Mouse (Mus musculus): Measurements from ENCODE around the gene Ppox. TPM values are rescaled to one million over a fixed set of nuclear protein-coding genes. Genes with fewer than 3 reads are reported as not detected.

Ppox gene
- total RNA-seq, 2 experiments from 2014 or later: 8.7 TPM

Other genes with a start within 250 kb of the Ppox start
- 1 to 10 TPM; 2.6 to 4.6 TPM for gene Fcgr3, start 216.3 kb downstream of the Ppox start, total RNA-seq (2021)
- gene Cfap126, start 167.3 kb downstream of the Ppox start, total RNA-seq (2021): under 1 TPM; 0.54 to 0.91 TPM
- gene Sdhc, start 130.6 kb downstream of the Ppox start, total RNA-seq (2021): 100 to 1,000 TPM; 691 to 738 TPM
- gene Mpz, start 130.5 kb downstream of the Ppox start, total RNA-seq (2021): 100 to 1,000 TPM in 1 of 2 experiments, 10 to 100 TPM in 1; 33.1 to 105 TPM
- gene Pcp4l1, start 84.9 kb downstream of the Ppox start, total RNA-seq (2021): 10 to 100 TPM; 48.8 to 49.5 TPM
- gene Nr1i3, start 67.2 kb downstream of the Ppox start, total RNA-seq (2021): not detected
- 10 to 100 TPM; 52.0 to 54.8 TPM for gene Tomm40l, start 58.7 kb downstream of the Ppox start, total RNA-seq (2021)
- gene Apoa2, start 56.1 kb downstream of the Ppox start, total RNA-seq (2021): 1 to 10 TPM in 1 of 2 experiments, not detected in 1; 1.7 TPM
- 1 to 10 TPM; 2.5 to 4.9 TPM for gene Fcer1g, start 46.8 kb downstream of the Ppox start, total RNA-seq (2021)
- gene Adamts4, start 30.8 kb downstream of the Ppox start, total RNA-seq (2021): under 1 TPM; 0.28 to 0.54 TPM
- 100 to 1,000 TPM; 874 to 989 TPM for gene Ndufs2, start 29.8 kb downstream of the Ppox start, total RNA-seq (2021)
- 10 to 100 TPM in 1 of 2 experiments, 1 to 10 TPM in 1; 9.6 to 10.5 TPM for gene B4galt3, start 10.9 kb downstream of the Ppox start, total RNA-seq (2021)
- gene Usp21, start 6.8 kb upstream of the Ppox start, total RNA-seq (2021): 10 to 100 TPM; 13.5 to 13.8 TPM
- 10 to 100 TPM; 80.9 to 82.2 TPM for gene Ufc1, start 13.8 kb upstream of the Ppox start, total RNA-seq (2021)
- gene Dedd, start 48.0 kb upstream of the Ppox start, total RNA-seq (2021): 10 to 100 TPM; 26.6 to 31.1 TPM
- gene Nit1, start 64.5 kb upstream of the Ppox start, total RNA-seq (2021): 10 to 100 TPM; 23.2 to 23.9 TPM
- 10 to 100 TPM; 85.7 to 91.7 TPM for gene Pfdn2, start 64.5 kb upstream of the Ppox start, total RNA-seq (2021)
- gene Klhdc9, start 79.6 kb upstream of the Ppox start, total RNA-seq (2021): not detected
- gene Nectin4, start 88.9 kb upstream of the Ppox start, total RNA-seq (2021): under 1 TPM in 1 of 2 experiments, not detected in 1; 0.07 TPM
- gene Arhgap30, start 107.8 kb upstream of the Ppox start, total RNA-seq (2021): under 1 TPM; 0.94 to 0.99 TPM
- 10 to 100 TPM; 25.7 to 27.7 TPM for gene Usf1, start 130.1 kb upstream of the Ppox start, total RNA-seq (2021)
- gene Tstd1, start 137.7 kb upstream of the Ppox start, total RNA-seq (2021): under 1 TPM in 1 of 2 experiments, not detected in 1; 0.69 TPM
- 1 to 10 TPM; 4.9 to 5.4 TPM for gene F11r, start 156.3 kb upstream of the Ppox start, total RNA-seq (2021)
- gene Alyref2, start 222.3 kb upstream of the Ppox start, total RNA-seq (2021): 1 to 10 TPM in 1 of 2 experiments, under 1 TPM in 1; 0.79 to 1.2 TPM